Mouse (Mus musculus) ES-Bruce4 (cell line): ENCODE results near the gene Mxd1. TPM values are rescaled to one million over a fixed set of nuclear protein-coding genes. Genes with fewer than 3 reads are reported as not detected.

ENCODE experiments used
- H3K27ac ChIP-seq: 2 replicates; pipeline ENCODE4 v1.5.1; 2012; ENCODE audit warnings: low read length, inconsistent platforms; ENCODE audit not compliant: insufficient read depth
- H3K27me3 ChIP-seq: 2 replicates; pipeline ENCODE4 v1.6.1; 2012; ENCODE audit warnings: mild to moderate bottlenecking, low read length, inconsistent platforms; ENCODE audit not compliant: control insufficient read depth, poor library complexity, insufficient read depth, severe bottlenecking
- H3K36me3 ChIP-seq: 2 replicates; pipeline ENCODE4 v1.6.1; 2012; ENCODE audit warnings: inconsistent platforms, mild to moderate bottlenecking, low read length, moderate library complexity; ENCODE audit not compliant: control insufficient read depth, poor library complexity, insufficient read depth, severe bottlenecking
- H3K4me1 ChIP-seq: one replicate; pipeline ENCODE4 v1.8.1; 2011; ENCODE audit warnings: low read length; ENCODE audit not compliant: control insufficient read depth, insufficient read depth
- H3K4me3 ChIP-seq: 2 replicates; pipeline ENCODE4 v1.5.1; 2011; ENCODE audit warnings: low read depth, mild to moderate bottlenecking, low read length
- H3K9ac ChIP-seq: 2 replicates; pipeline ENCODE4 v1.6.1; 2012; ENCODE audit warnings: low read depth, mild to moderate bottlenecking, inconsistent platforms; ENCODE audit not compliant: poor library complexity, severe bottlenecking
- H3K9me3 ChIP-seq: replicated peaks from 2 replicates; pipeline ENCODE4 v1.6.1; 2012; ENCODE audit warnings: mild to moderate bottlenecking, low read length, inconsistent platforms; ENCODE audit not compliant: control insufficient read depth, poor library complexity, insufficient read depth, severe bottlenecking
- CTCF ChIP-seq: IDR thresholded peaks from one replicate; pipeline ENCODE4 v1.8.1; 2011; ENCODE audit warnings: low read depth, low read length
- EP300 ChIP-seq: IDR thresholded peaks from 2 replicates; pipeline ENCODE4 v1.6.1; 2011; ENCODE audit warnings: low read depth, low read length; ENCODE audit not compliant: insufficient read depth
- POLR2A ChIP-seq: IDR thresholded peaks from one replicate; pipeline ENCODE4 v1.8.1; 2011; ENCODE audit warnings: low read length; ENCODE audit not compliant: insufficient read depth
- polyA plus RNA-seq: library from polyadenylated mRNA; stranded (reverse); fragments of >200 nt; gene quantifications from 2 replicates; pipeline ENCODE4 v1.2.4, GENCODE M21; 2011; ENCODE audit warnings: low read depth; ENCODE audit not compliant: missing spikeins, insufficient read depth, insufficient read length

Gene Mxd1
- polyA plus RNA-seq, 1 experiment: 3.4 TPM

DNA sequence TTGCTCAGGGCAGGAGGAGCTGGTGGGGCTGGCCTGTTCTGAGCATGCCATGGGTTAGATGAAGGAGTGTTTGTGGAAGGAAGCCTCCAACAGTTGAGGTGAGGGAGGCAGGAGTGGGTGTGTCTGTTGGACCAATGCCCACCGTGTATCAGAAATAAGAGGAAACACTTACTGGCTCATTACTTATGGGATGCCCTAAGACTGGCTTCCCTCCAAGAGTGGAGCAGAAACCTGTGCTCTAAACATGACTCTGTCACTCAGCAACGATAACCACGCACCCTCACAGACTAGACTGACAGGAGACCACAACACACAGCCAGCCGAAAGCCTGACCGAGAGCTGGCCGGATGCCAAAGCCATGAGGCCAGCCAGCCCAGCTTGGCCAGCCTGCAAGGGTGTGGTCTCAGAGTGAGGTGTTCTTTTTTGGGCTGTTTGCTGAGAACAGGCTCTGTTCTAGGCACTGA is 69.0 kb downstream of the Mxd1 start:
- Histone ChIP-seq H3K27ac (no peak overlapping the region), H3K9ac (no peak overlapping the region), H3K4me3 (no peak overlapping the region), H3K9me3 (no peaks in the 10 kb centered on the region), H3K4me1 (no peaks in the 10 kb centered on the region), H3K27me3 (no peaks in the 10 kb centered on the region), H3K36me3 (no peaks in the 10 kb centered on the region)
- TF ChIP-seq CTCF (no peak), POLR2A (no peak), EP300 (no peak)

GRCm38 (mm10) chr6:86599197-86599596 is 69.8 kb downstream of the Mxd1 start:
- no peaks in the 10 kb centered on the region for H3K9me3 ChIP-seq
- H3K36me3 ChIP-seq: no peaks in the 10 kb centered on the region
- no peaks in the 10 kb centered on the region for H3K4me1 ChIP-seq
- no peak overlapping the region for H3K27ac ChIP-seq
- no peak overlapping the region for H3K4me3 ChIP-seq
- H3K9ac ChIP-seq: no peak overlapping the region
- TF ChIP-seq CTCF (peak; percentile 91), EP300 (no peak)
- H3K27me3 ChIP-seq: no peaks in the 10 kb centered on the region

DNA sequence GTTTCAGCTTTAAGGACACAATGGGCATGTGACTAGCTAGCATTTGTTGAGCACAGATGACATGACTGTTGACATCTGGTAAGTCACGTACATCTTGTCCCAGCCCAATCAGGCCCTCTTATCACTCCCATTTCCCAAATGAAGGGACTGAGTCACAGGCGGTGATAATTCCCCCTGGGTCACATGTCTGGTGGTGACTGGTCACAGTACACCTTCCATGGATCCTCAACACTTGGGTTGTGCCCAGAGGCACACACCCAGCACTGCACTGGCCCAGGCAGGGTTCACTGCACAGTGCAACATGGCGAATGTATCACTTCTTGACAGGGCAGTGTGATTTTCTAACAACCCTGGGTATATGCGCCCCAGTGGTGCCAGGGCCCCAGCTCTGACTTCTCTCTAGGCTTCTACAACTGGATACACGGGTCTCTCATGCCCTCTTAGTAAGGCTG is 70.2 kb downstream of the Mxd1 start:
- H3K36me3 ChIP-seq: no peaks in the 10 kb centered on the region
- TF ChIP-seq EP300 (no peak), POLR2A (no peak), CTCF (no peak)
- no peak overlapping the region for H3K27ac ChIP-seq
- H3K9me3 ChIP-seq: no peaks in the 10 kb centered on the region
- no peak overlapping the region for H3K9ac ChIP-seq
- no peak overlapping the region for H3K4me3 ChIP-seq
- H3K4me1 ChIP-seq: no peaks in the 10 kb centered on the region
- H3K27me3 ChIP-seq: no peaks in the 10 kb centered on the region

Other genes starting within 250 kb of the Mxd1 start
- not detected in 2 replicates for gene Gm44790, start 242.5 kb downstream of the Mxd1 start, polyA plus RNA-seq
- 12.6 and 13.6 TPM in 2 replicates for gene C87436, start 230.8 kb downstream of the Mxd1 start, polyA plus RNA-seq
- 328 and 331 TPM in 2 replicates for gene Pcbp1, start 142.8 kb downstream of the Mxd1 start, polyA plus RNA-seq
- 0.43 and 0.64 TPM in 2 replicates for gene Asprv1, start 41.0 kb downstream of the Mxd1 start, polyA plus RNA-seq
- gene Snrnp27, start 15.4 kb upstream of the Mxd1 start, polyA plus RNA-seq: 83.1 and 93.5 TPM in 2 replicates
- gene Gmcl1, start 64.2 kb upstream of the Mxd1 start, polyA plus RNA-seq: 21.4 and 22.9 TPM in 2 replicates
- gene Anxa4, start 124.4 kb upstream of the Mxd1 start, polyA plus RNA-seq: 36.7 and 37.8 TPM in 2 replicates
- gene Aak1, start 180.4 kb upstream of the Mxd1 start, polyA plus RNA-seq: 31.1 and 38.2 TPM in 2 replicates